Mouse (Mus musculus) kidney, embryonic 16.5 days (tissue): ENCODE results near the gene Nedd9. TPM values are rescaled to one million over a fixed set of nuclear protein-coding genes. Genes with fewer than 3 reads are reported as not detected.

Source experiments
- ATAC-seq: fragments of 200-750 bp; cut with Nextera tagmentation; 2 replicates; pipeline ENCODE4 v1.8.0; 2017; ENCODE audit warnings: moderate TSS enrichment; ENCODE audit not compliant: low FRiP score, low TSS enrichment
- H3K27ac ChIP-seq: fragments of 300-500 bp; sonication (generic); 2 replicates; pipeline ENCODE4 v1.5.1; 2014; ENCODE audit warnings: low read length
- H3K27me3 ChIP-seq: fragments of 300-500 bp; sonication (generic); 2 replicates; pipeline ENCODE4 v1.6.1; 2014; ENCODE audit warnings: low read length, control low read depth, mixed read lengths; ENCODE audit not compliant: insufficient read depth
- H3K36me3 ChIP-seq: fragments of 300-500 bp; sonication (generic); 2 replicates; pipeline ENCODE4 v1.6.1; 2014; ENCODE audit warnings: low read length, control low read depth, mixed read lengths; ENCODE audit not compliant: insufficient read depth
- H3K4me1 ChIP-seq: fragments of 300-500 bp; sonication (generic); 2 replicates; pipeline ENCODE4 v1.6.1; 2014; ENCODE audit warnings: low read length, control low read depth, mixed read lengths; ENCODE audit not compliant: insufficient read depth
- H3K4me2 ChIP-seq: fragments of 300-500 bp; sonication (generic); replicated peaks from 2 replicates; pipeline ENCODE4 v1.6.1; 2014; ENCODE audit warnings: low read depth, low read length
- H3K4me3 ChIP-seq: fragments of 300-500 bp; sonication (generic); 2 replicates; pipeline ENCODE4 v1.5.1; 2014; ENCODE audit warnings: mild to moderate bottlenecking, low read length
- H3K9ac ChIP-seq: fragments of 300-500 bp; sonication (generic); replicated peaks from 2 replicates; pipeline ENCODE4 v1.6.1; 2014; ENCODE audit warnings: low read length
- H3K9me3 ChIP-seq: fragments of 300-500 bp; sonication (generic); 2 replicates; pipeline ENCODE4 v1.6.1; 2016; ENCODE audit warnings: low read length, control low read depth
- WGBS: fragments of 180-500 bp; shearing (Covaris S2); extraction: QIAGEN DNeasy Blood & Tissue Kit; methylation state at CpG from one replicate; pipeline ENCODE4 v1.1.7; 2014; 5-methylcytosine and 5-hydroxymethylcytosine counted together
- polyA plus RNA-seq: library from polyadenylated mRNA; unstranded; fragments of >200 nt; fragmentation: Nextera tagmentation; extraction: Ambion mirVana; gene quantifications from 2 replicates; pipeline ENCODE4 v1.2.1, GENCODE M21; 2015

The Nedd9 gene
- polyA plus RNA-seq, result 27.9 and 28.5 TPM in 2 replicates

DNA sequence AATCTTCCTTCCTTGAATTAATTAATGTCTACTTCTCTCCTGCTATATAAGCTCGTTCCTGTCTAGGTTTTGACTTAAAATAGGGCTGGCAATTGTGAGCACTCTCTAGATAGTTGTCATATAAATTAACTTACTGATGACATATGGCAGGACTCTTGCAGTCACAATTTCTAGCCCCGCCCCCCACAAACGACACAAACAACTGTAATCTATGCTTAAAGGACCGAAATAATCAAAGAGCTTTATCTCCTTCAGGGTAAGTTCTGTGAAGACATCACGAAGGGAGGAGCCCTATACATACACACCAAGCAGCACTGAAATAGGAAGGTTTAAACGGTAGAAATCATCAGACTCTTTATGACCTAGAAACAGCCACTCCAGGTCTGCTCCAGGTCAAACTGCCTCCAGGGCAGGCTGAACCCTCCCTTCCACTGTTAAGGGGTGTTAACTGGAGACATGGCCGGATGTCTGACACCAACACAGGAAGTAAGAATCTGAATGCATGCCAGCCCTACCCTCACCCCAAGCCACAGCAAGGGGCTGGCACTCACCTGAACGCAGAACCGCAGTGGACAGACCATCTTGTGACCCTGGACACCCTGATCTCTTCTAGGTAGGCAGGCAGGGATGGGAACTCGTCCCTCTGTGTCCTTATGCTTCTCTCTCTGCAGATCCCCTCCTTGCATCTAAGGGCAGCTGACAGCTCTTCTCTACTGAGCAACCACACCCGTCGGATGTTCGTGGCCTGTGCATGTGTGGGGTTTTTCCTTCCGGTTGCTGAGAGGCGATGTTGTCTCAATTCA is at the start of gene Nedd9:
Gene Nedd9, minus strand, starts transcription at position 757 of the 803 bp plus-strand sequence.
- peak; percentile 54; the same call in 1 of the 2 replicates for ATAC-seq
- Histone ChIP-seq H3K27ac (peak within 1 kb of the TSS; percentile 41; the same call in 1 of the 2 replicates), H3K4me2 (no peak within 1 kb of the TSS), H3K4me3 (no peak within 1 kb of the TSS), H3K36me3 (no peaks in the 10 kb centered on the region), H3K27me3 (no peaks in the 10 kb centered on the region), H3K9me3 (no peaks in the 10 kb centered on the region), H3K9ac (no peak within 1 kb of the TSS), H3K4me1 (peaks cover 12% of the 10 kb centered on the region)
- WGBS, result 55% methylated on average over 15 of the region's 15 CpGs

DNA sequence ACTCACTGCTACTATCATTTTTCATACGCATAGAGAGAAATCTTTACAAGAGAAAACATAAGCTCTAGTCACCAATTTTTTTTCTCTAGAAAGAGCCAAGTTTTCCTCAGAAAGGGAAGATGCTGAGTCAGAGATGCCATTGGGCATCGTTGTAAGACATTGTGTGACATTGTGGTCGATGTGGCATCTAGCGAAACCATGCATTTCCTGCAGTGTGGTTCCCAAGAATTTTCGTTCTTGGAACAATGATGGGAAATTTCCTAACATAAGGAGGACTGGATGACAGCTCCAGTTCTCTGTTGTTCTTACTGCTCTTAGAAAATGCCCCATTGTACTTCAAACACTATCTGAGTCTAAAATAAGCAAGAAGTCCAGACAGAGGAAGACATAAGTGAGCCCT is 45.5 kb upstream of the Nedd9 start:
- Histone ChIP-seq H3K4me3 (no peak overlapping the region), H3K36me3 (no peaks in the 10 kb centered on the region), H3K9ac (no peak overlapping the region), H3K4me2 (no peak overlapping the region), H3K27me3 (no peaks in the 10 kb centered on the region), H3K4me1 (no peaks in the 10 kb centered on the region), H3K27ac (no peak overlapping the region), H3K9me3 (no peaks in the 10 kb centered on the region)
- ATAC-seq, result no peak
- 77% methylated on average over 5 of the region's 5 CpGs for WGBS

DNA sequence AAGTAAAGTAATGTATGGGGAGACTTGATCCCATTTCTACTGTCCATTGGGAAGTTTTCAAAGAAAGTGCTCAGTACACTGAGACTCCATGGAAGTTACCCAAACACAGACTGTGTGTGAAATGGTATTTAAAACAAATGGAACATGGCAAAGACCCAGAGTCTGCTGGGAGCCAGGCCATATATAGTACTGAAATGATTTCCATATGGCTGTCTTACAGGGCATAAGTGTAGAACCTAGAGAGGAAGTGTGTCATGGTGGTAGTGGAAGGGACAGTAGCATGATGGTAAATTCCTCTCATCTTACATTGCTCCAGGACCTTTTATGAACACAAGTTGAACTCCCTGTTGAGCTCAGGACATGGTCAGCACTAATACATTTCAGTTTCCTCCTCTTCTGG is 43.2 kb upstream of the Nedd9 start:
- H3K27me3 ChIP-seq, result no peaks in the 10 kb centered on the region
- no peaks in the 10 kb centered on the region for H3K9me3 ChIP-seq
- H3K4me3 ChIP-seq, result no peak overlapping the region
- no peaks in the 10 kb centered on the region for H3K4me1 ChIP-seq
- no peaks in the 10 kb centered on the region for H3K36me3 ChIP-seq
- no peak overlapping the region for H3K27ac ChIP-seq
- no peak for ATAC-seq
- no peak overlapping the region for H3K4me2 ChIP-seq
- H3K9ac ChIP-seq, result no peak overlapping the region

DNA sequence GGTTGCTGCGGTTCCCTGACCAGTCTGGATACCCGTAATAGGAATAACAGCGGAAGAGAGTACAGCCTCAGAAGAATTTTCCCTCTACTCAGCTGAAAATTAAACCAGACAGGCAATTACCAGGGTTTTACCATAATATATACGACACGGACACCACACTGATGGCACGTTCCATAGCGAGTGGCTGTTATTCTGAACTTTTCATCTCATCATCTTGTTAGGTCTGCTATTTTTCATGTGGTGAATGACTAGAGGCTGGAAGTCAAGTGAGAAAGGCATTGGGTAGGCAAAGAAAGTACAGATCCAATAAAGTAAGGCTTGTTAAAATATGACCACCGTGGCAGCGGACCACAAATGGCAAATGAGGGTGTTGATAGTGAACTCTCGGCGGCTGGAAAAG is 37.0 kb upstream of the Nedd9 start:
- no peaks in the 10 kb centered on the region for H3K27me3 ChIP-seq
- H3K4me1 ChIP-seq, result no peaks in the 10 kb centered on the region
- H3K9me3 ChIP-seq, result no peaks in the 10 kb centered on the region
- no peak overlapping the region for H3K9ac ChIP-seq
- H3K36me3 ChIP-seq, result no peaks in the 10 kb centered on the region
- no peak overlapping the region for H3K4me3 ChIP-seq
- no peak for ATAC-seq
- no peak overlapping the region for H3K4me2 ChIP-seq
- no peak overlapping the region for H3K27ac ChIP-seq
- WGBS, result 90% methylated on average over 11 of the region's 11 CpGs

DNA sequence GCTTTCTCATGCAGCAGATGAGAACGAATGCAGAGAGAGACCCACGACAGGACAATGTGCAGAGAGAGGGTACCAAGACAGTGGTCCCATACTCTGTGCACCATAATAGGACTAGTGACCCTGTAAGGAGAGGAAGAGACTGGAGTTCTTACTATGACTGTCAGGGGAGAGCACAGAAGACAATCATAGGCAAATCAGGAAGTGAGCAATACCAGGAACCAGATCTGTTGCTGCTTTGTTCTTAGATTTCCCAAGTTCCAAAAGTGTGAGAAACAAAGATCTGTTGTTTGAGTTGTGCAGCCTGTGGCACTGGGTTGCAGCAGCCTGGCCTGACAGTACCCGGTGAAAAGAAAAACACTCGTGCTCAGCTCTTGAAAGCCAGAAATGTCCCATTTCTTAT is 34.1 kb upstream of the Nedd9 start:
- no peaks in the 10 kb centered on the region for H3K9me3 ChIP-seq

DNA sequence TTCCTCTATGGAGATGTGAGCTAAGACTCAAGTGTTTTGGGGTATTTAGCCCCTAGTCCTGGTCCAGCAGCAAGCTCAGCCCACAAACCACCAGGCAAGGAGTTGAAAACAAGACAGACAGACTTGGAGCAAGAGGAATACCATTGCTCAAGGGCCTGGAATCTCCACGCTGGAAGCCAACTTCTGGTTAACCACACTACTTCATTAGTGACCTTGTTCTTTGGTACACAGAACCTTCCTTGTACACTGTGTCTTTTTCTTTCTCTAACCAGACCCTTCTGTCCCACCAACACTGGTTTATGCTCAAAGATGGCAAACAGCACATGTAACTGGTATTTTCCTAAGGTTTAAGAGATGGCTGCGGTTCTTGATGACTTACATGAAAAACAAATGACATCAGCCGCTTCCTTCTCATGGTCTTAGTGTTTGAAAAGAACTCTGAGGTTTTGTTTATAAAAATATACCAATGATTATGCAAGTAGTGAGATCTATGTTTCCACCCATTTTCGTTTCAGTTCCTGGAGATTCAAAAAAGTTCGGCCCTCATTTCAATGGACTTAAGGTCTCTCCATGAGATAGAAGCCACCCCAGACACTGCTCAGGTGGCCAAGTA is 33.5 kb upstream of the Nedd9 start:
- no peak overlapping the region for H3K4me3 ChIP-seq
- H3K4me1 ChIP-seq, result no peaks in the 10 kb centered on the region
- H3K9ac ChIP-seq, result no peak overlapping the region
- no peak overlapping the region for H3K4me2 ChIP-seq
- 90% methylated on average over 5 of the region's 5 CpGs for WGBS
- no peaks in the 10 kb centered on the region for H3K27me3 ChIP-seq
- no peaks in the 10 kb centered on the region for H3K36me3 ChIP-seq
- no peak for ATAC-seq
- no peak overlapping the region for H3K27ac ChIP-seq
- no peaks in the 10 kb centered on the region for H3K9me3 ChIP-seq

More for the DNA sequence above, 34.1 kb upstream of the Nedd9 start:
- Histone ChIP-seq H3K4me3 (no peak overlapping the region), H3K9ac (no peak overlapping the region), H3K4me1 (no peaks in the 10 kb centered on the region), H3K27me3 (no peaks in the 10 kb centered on the region), H3K27ac (no peak overlapping the region), H3K36me3 (no peaks in the 10 kb centered on the region), H3K4me2 (no peak overlapping the region)
- no peak for ATAC-seq
- 87% methylated on average over 4 of the region's 4 CpGs for WGBS

DNA sequence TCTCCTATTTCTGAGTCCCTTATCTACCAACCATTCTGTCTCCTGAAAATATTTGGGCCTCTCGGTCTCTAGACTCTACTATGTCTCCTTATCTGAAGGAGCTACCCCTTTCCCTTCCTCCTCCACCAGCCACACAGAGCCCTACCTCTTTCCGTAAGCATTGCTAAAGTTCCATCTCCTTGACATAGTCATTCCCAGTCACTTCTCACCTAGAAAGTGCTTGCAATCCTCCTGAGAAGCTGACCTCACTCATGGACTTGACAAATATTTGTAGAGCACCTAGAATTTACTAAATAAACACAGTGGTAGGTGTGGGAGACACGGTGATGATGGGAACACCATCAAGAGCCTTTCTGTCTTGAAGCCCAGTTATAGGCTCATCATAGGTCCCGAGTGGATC is 32.6 kb upstream of the Nedd9 start:
- Histone ChIP-seq H3K27me3 (no peaks in the 10 kb centered on the region), H3K9ac (no peak overlapping the region), H3K9me3 (no peaks in the 10 kb centered on the region), H3K4me1 (peaks cover 4% of the 10 kb centered on the region; the same call in 1 of the 2 replicates), H3K4me3 (no peak overlapping the region), H3K27ac (no peak overlapping the region), H3K4me2 (no peak overlapping the region), H3K36me3 (no peaks in the 10 kb centered on the region)
- ATAC-seq, result no peak
- WGBS, result 88% methylated on average over 4 of the region's 4 CpGs

DNA sequence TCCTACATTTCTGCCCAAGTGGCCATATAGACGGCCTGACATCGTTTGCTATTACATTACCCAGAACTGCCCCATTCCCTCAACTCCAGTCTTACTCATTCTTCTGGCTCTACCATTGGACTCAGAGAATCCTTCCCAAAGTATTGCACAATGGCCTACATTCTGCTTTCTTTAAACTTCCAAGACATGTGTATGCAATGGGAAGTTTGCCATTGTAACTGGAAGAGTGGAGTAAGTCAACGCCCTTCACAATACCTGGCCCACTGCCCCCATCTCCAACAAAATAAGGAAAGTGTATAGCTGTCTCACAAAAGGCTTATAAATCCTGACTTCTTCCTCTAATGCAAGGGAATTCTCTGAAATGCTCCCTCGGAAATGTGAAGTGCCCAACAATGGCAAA is 30.0 kb upstream of the Nedd9 start:
- no peak overlapping the region for H3K4me2 ChIP-seq
- H3K4me1 ChIP-seq, result peaks cover 9% of the 10 kb centered on the region; the same call in 1 of the 2 replicates
- H3K4me3 ChIP-seq, result no peak overlapping the region
- no peak for ATAC-seq
- H3K27ac ChIP-seq, result no peak overlapping the region
- no peaks in the 10 kb centered on the region for H3K27me3 ChIP-seq
- no peaks in the 10 kb centered on the region for H3K36me3 ChIP-seq
- no peak overlapping the region for H3K9ac ChIP-seq
- WGBS, result 89% methylated on average over 4 of the region's 4 CpGs
- H3K9me3 ChIP-seq, result no peaks in the 10 kb centered on the region

DNA sequence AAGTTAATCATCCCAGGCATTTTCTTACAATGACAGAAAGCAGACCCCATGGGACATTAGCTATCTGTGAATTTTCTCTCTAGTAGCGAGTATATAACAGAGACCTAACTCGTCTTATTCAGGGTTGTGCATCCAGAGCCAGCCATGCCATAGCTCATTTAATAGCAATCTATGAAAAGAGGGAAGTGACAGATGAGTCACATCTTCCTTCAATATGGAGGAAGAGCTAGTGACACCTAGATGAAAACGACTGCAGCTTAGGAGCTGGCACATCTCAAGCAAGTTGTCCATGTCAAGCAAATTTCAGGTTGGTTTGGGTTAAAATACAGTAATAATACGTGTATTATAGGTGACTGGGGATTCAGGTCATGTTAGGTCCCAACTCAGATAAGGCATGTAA is 28.6 kb upstream of the Nedd9 start:
- Histone ChIP-seq H3K36me3 (no peaks in the 10 kb centered on the region), H3K27me3 (no peaks in the 10 kb centered on the region)

DNA sequence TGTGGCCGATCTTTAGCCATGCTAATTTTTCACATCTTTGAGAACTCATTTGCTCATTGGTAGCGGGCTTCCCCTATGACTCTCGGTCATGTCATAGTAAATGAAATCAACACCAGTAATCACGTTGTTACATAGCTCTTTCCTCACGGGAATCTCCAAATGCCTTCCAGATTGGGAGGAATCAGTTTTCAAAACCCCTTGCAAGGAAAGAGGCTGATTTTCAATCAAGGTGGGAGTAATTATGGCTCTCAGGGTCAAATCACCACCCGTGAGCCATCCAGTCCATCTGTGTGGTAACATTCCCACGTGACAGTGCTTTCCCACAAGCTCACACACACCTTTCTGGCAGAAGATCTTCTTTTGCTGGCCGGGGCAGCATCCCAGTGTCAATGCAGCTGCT is 27.8 kb upstream of the Nedd9 start:
- no peak overlapping the region for H3K4me3 ChIP-seq
- H3K4me2 ChIP-seq, result no peak overlapping the region
- no peak for ATAC-seq
- H3K9ac ChIP-seq, result no peak overlapping the region
- WGBS, result 29% methylated on average over 8 of the region's 8 CpGs
- H3K4me1 ChIP-seq, result peaks cover 15% of the 10 kb centered on the region; the same call in 1 of the 2 replicates
- no peaks in the 10 kb centered on the region for H3K36me3 ChIP-seq
- H3K27ac ChIP-seq, result no peak overlapping the region
- no peaks in the 10 kb centered on the region for H3K9me3 ChIP-seq
- no peaks in the 10 kb centered on the region for H3K27me3 ChIP-seq

More for the DNA sequence above, 28.6 kb upstream of the Nedd9 start:
- H3K4me2 ChIP-seq, result no peak overlapping the region
- WGBS, result 75% methylated on average over 4 of the region's 4 CpGs
- ATAC-seq, result no peak
- H3K4me1 ChIP-seq, result peaks cover 15% of the 10 kb centered on the region; the same call in 1 of the 2 replicates
- H3K27ac ChIP-seq, result no peak overlapping the region
- no peak overlapping the region for H3K4me3 ChIP-seq
- H3K9me3 ChIP-seq, result no peaks in the 10 kb centered on the region
- no peak overlapping the region for H3K9ac ChIP-seq
